ENCODE assay signal across 11 mouse cellular contexts in the genomic region with DNA sequence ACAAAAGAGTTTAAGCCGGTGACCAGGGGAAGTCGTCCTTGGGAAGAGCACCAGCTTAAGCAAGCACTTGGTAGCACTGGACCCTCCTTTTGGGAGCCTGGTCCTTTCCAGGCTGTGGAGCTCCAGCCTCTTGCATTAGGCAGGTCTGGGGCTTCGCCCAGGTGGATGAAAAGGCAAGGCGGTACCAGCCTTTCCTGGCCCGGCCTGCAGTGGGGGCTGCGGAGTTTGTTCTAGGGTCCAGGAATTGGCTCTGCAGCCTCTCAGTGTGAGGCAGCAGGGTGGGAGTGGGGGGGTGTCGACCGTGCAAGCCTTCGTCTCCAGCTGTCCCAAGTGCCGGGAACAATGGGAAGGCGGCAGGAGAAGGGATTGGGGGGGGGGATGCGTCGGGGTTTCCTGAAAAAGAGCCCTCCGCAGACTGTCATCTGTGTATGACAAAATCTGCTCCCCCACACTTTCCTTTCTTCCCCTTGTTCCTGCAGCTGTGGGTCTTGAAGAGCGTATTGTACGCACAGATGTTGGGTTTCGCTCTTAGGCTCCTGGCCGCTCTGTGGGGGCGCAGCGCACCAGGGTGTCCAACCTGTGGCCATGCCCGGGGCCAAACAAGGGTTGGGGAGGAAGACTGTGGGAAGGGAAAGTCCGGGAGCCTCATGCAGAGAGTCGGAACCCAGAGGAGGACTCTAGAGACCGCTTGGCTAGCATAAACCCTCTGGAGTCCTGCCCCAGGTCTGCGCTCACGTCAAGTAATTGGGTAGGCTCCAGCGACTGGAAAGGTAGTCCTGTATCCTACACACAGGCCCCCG.
DNase-seq lines count a peak whose midpoint lies in the region; ATAC-seq lines count a peak whose summit lies in the region.
"Had no signal": no experiment of that assay in that cellular context is flagged by ENCODE, and none has a peak within 500 bp of the region (broad histone marks: within the 10 kb centered on the region; RNA-seq: fewer than 3 reads in every experiment).

No protein-coding gene starts in this region.

- peak overlapping the region; percentile 58 for H3K4me3 ChIP-seq in heart, embryonic 11.5 days (ENCODE audit: low read depth, low read length)
- peak overlapping the region; percentile 95 for H3K4me3 ChIP-seq in hindbrain, embryonic 10.5 days
- peak overlapping the region; percentile 67 for H3K4me3 ChIP-seq in midbrain, embryonic 15.5 days

- no peak for ATAC-seq in heart, embryonic 11.5 days (replicated peaks; ENCODE audit: insufficient number of reproducible peaks, low FRiP score, low TSS enrichment)
- no peak; the same call in 1 of the 2 replicates for ATAC-seq in midbrain, embryonic 15.5 days (replicated peaks)
- ATAC-seq: activated CD4-positive, CD25-positive, alpha-beta regulatory T cell, adult 4 months had no signal

- H3K27me3 ChIP-seq in heart, embryonic 11.5 days (ENCODE audit: control insufficient read depth, insufficient read depth, low read length), result peaks cover 76% of the 10 kb centered on the region
- peaks cover 75% of the 10 kb centered on the region for H3K27me3 ChIP-seq in hindbrain, embryonic 10.5 days (ENCODE audit: insufficient read depth, poor library complexity, severe bottlenecking)
- H3K27me3 ChIP-seq in midbrain, embryonic 15.5 days (replicated peaks), result no peaks in the 10 kb centered on the region

- WGBS in heart, embryonic 11.5 days (ENCODE audit: insufficient replicate concordance), result 4% methylated on average over 28 of the region's 28 CpGs
- WGBS in hindbrain, embryonic 10.5 days, result 2% methylated on average over 28 of the region's 28 CpGs
- 3% methylated on average over 28 of the region's 28 CpGs for WGBS in midbrain, embryonic 15.5 days

- H3K4me1 ChIP-seq in heart, embryonic 11.5 days (ENCODE audit: control insufficient read depth, insufficient read depth, low read length), result peaks cover 9% of the 10 kb centered on the region; the same call in 1 of the 2 replicates
- H3K4me1 ChIP-seq in hindbrain, embryonic 10.5 days (replicated peaks), result peaks cover 82% of the 10 kb centered on the region
- peaks cover 46% of the 10 kb centered on the region for H3K4me1 ChIP-seq in midbrain, embryonic 15.5 days

- DNase-seq in heart, adult 8-10 months (ENCODE audit: low spot score), result no peak
- DNase-seq in R1 (ENCODE audit: low read depth, low spot score), result peak; percentile 16
- peak; percentile 67 for DNase-seq in hindbrain, embryonic 10.5 days (ENCODE audit: low spot score)
- DNase-seq in urinary bladder, adult 2 months (ENCODE audit: low spot score), result no peak
- no peak for DNase-seq in urinary bladder, postnatal 25 days (ENCODE audit: low spot score)
- no peak for DNase-seq in layer of hippocampus, adult 18-20 months (ENCODE audit: low spot score in 2 of 2)
- DNase-seq: B cell, adult 2 months; thymus, postnatal 14 days had no signal

- H3K36me3 ChIP-seq in heart, embryonic 11.5 days (ENCODE audit: control insufficient read depth, insufficient read depth, low read length), result no peaks in the 10 kb centered on the region
- no peaks in the 10 kb centered on the region for H3K36me3 ChIP-seq in hindbrain, embryonic 10.5 days
- H3K36me3 ChIP-seq in midbrain, embryonic 15.5 days (replicated peaks), result no peaks in the 10 kb centered on the region

- no peak overlapping the region for H3K9ac ChIP-seq in heart, embryonic 11.5 days (ENCODE audit: low read depth, low read length)
- H3K9ac ChIP-seq in midbrain, embryonic 15.5 days, result peak overlapping the region; percentile 91

- H3K27ac ChIP-seq in heart, embryonic 11.5 days (ENCODE audit: low read depth, low read length), result no peak overlapping the region
- peak overlapping the region; percentile 97 for H3K27ac ChIP-seq in hindbrain, embryonic 10.5 days
- peak overlapping the region; percentile 94 for H3K27ac ChIP-seq in midbrain, embryonic 15.5 days

- peak overlapping the region; percentile 91 for H3K4me2 ChIP-seq in heart, embryonic 11.5 days
- peak overlapping the region; percentile 73 for H3K4me2 ChIP-seq in midbrain, embryonic 15.5 days

- H3K9me3 ChIP-seq in heart, embryonic 11.5 days (replicated peaks; ENCODE audit: control insufficient read depth, low read length), result no peaks in the 10 kb centered on the region
- H3K9me3 ChIP-seq in hindbrain, embryonic 10.5 days, result no peaks in the 10 kb centered on the region
- no peaks in the 10 kb centered on the region for H3K9me3 ChIP-seq in midbrain, embryonic 15.5 days

Comparison
In these comparisons a context has a peak if more than half of its experiments do, and no peak if none do; other contexts are left out.
1. DNase-seq: peak in R1 (single experiment) and hindbrain, embryonic 10.5 days (single experiment); none in heart, adult 8-10 months (single experiment), urinary bladder, adult 2 months (single experiment), urinary bladder, postnatal 25 days (single experiment) and layer of hippocampus, adult 18-20 months (0 of 2).
2. Peak in every context shown above with its lines, with median percentiles within 50 percentile points of each other: H3K4me3 ChIP-seq.